Mouse (Mus musculus): ENCODE data around the gene Foxp1. TPM values are rescaled to one million over a fixed set of nuclear protein-coding genes. Genes with fewer than 3 reads are reported as not detected.

Gene Foxp1
- total RNA-seq, 2 experiments from 2014 or later = 39.0 to 40.6 TPM

- peak in 1 of 2 experiments; percentile 27 for DNase-seq
Measured at GRCm38 (mm10) chr6:99095185-99096104, 427.1 kb downstream of the Foxp1 start.

- DNase-seq = no peak
Measured at GRCm38 (mm10) chr6:99094339-99094989, 428.1 kb downstream of the Foxp1 start.

- DNase-seq = no peak
Measured at GRCm38 (mm10) chr6:99093856-99094255, 428.7 kb downstream of the Foxp1 start.

GRCm38 (mm10) chr6:99093208-99093607, 429.3 kb downstream of the Foxp1 start:
- no peak for DNase-seq

GRCm38 (mm10) chr6:99091799-99092198, 430.7 kb downstream of the Foxp1 start:
- no peak for DNase-seq

- no peak for DNase-seq
Measured at GRCm38 (mm10) chr6:99087598-99087997, 434.9 kb downstream of the Foxp1 start.

GRCm38 (mm10) chr6:99084956-99085355, 437.6 kb downstream of the Foxp1 start:
- peak; percentile 72 to 74 for DNase-seq

- no peak for DNase-seq
Measured at GRCm38 (mm10) chr6:99081259-99081658, 441.3 kb downstream of the Foxp1 start.

- DNase-seq = no peak
Measured at GRCm38 (mm10) chr6:99079041-99079835, 443.3 kb downstream of the Foxp1 start.

- DNase-seq = no peak
Measured at GRCm38 (mm10) chr6:99078089-99078488, 444.4 kb downstream of the Foxp1 start.

- no peak for DNase-seq
Measured at GRCm38 (mm10) chr6:99073303-99074271, 448.9 kb downstream of the Foxp1 start.

GRCm38 (mm10) chr6:99070710-99071109, 451.8 kb downstream of the Foxp1 start:
- DNase-seq = no peak

- peak; percentile 32 to 46 for DNase-seq
Measured at GRCm38 (mm10) chr6:99069726-99070125, 452.8 kb downstream of the Foxp1 start.

GRCm38 (mm10) chr6:99065569-99066353, 456.8 kb downstream of the Foxp1 start:
- DNase-seq = peak; percentile 23 to 50

- no peak for DNase-seq
Measured at GRCm38 (mm10) chr6:99063982-99064484, 458.5 kb downstream of the Foxp1 start.

GRCm38 (mm10) chr6:99062931-99063330, 459.6 kb downstream of the Foxp1 start:
- DNase-seq = peak; percentile 52 to 54

GRCm38 (mm10) chr6:99058688-99059087, 463.8 kb downstream of the Foxp1 start:
- DNase-seq = no peak

GRCm38 (mm10) chr6:99057113-99057553, 465.4 kb downstream of the Foxp1 start:
- no peak for DNase-seq

GRCm38 (mm10) chr6:99056379-99056778, 466.1 kb downstream of the Foxp1 start:
- DNase-seq = no peak

- no peak for DNase-seq
Measured at GRCm38 (mm10) chr6:99053998-99054397, 468.5 kb downstream of the Foxp1 start.

All from adrenal gland, postnatal 36 days (tissue).